Mouse (Mus musculus) frontal cortex, postnatal 36 days (tissue): ENCODE results near the gene Ucn3.

Experiments used
- DNase-seq, 2 experiments: peaks; one replicate each; pipeline ENCODE4 v3.0.0; 2022; ENCODE audit warnings: low spot score in 2 of 2

The Ucn3 gene

DNA sequence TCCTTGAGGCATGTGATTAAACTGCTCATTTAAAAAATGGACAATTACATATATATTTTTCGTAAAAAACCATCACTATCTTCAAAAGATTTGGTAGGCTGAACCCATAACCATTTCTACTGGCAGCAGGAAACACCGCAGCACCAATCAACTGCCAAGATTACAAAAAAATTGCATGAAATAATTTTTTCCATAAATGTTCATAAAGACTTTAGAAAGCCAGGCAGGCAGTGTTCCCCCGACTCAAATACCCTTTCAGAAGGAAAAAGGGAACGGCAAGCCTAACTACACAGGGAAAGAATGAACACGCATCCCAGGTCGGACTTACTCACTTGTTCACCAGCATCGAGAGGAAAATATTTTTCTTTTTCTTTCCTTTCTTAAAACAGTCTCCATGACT lies 52.5 kb downstream of the Ucn3 start:
- no peak for DNase-seq

DNA sequence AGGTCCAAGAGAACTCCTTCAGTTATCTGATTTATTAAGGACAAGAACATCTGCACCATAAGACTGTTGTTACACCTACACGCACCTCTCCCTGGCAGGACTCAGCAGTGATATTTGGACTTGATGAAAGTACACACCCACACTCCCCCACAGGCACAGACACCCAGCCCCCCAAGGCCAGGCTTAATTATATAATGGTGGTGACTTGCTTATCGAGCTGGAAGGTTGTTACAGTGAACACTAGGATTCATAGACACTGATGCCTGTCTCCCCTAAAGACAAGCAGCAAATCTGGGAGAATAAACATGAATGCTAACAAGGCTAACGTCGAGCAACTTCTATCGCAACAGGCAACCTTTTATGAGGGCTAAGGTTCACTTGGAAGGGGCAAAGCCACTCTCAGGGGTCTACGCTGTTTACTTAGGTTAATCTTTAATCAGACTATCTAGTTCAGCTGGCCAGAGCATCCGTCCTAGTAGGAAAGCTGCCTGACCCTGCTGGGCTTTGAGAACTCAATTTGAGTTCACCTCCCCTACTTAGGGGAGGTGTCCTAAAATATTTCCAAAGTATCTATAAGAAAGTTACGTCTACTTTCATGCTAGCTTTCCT lies 53.6 kb downstream of the Ucn3 start:
- DNase-seq: no peak
